Mouse (Mus musculus) thymus, adult 2 months (tissue): Measurements from ENCODE around the gene Zfand6.

ENCODE experiments used
- CTCF ChIP-seq: fragments of 200-500 bp; IDR thresholded peaks from 2 replicates; pipeline ENCODE4 v1.5.1; 2012; ENCODE audit warnings: mild to moderate bottlenecking, control low read depth, low read length, moderate library complexity, borderline replicate concordance; ENCODE audit not compliant: control insufficient read depth, poor library complexity, insufficient read depth; ENCODE audit errors: extremely low read depth
- POLR2A ChIP-seq: fragments of 200-500 bp; IDR thresholded peaks from 2 replicates; pipeline ENCODE4 v1.6.1; 2012; ENCODE audit warnings: mild to moderate bottlenecking, low read length, control low read depth, moderate library complexity; ENCODE audit not compliant: control insufficient read depth, poor library complexity, insufficient read depth; ENCODE audit errors: extremely low read depth

DNA sequence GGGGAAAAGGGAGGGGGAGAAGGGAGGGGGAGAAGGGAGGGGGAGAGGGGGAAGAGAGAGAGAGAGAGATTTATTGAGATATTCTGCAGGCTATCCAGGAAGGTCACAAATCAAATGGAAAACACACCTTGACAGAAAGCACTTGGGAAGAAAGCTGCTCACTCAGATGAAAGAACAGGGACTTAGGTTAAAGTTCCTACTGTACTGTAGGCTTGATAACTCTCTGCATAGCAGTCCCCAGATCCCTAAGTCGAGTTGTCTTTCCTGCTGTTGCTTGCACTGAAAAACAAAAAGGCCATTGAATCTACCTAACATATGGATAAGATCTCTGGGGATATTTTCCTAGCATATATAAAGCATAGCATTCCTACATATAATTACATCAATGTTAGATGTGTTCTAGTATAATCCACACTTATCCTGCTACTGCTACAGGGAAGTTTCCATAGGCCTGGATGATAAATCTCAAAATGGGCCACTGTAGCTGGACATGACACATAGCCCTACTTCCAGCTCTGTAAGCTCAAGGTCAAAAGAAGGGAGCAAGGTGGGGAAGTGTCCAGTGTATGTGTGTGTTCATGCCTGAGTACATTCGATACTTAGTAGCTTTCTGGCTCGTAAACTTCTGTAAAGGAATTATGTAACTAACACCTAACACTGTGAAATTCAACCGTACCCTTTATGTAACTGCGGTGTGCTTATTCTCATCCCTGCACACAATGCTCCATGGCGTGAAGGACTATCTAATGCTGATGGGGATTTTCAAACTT lies 47.4 kb downstream of the Zfand6 start:
- TF ChIP-seq CTCF (no peak), POLR2A (no peak)
